Mouse (Mus musculus): ENCODE data around the gene Atp1a4.
"Not testable (repeated sequence)": the region's sequence is repeated elsewhere in the genome, so short reads cannot be mapped to it uniquely, and the experiment has no call there.

The Atp1a4 gene

DNA sequence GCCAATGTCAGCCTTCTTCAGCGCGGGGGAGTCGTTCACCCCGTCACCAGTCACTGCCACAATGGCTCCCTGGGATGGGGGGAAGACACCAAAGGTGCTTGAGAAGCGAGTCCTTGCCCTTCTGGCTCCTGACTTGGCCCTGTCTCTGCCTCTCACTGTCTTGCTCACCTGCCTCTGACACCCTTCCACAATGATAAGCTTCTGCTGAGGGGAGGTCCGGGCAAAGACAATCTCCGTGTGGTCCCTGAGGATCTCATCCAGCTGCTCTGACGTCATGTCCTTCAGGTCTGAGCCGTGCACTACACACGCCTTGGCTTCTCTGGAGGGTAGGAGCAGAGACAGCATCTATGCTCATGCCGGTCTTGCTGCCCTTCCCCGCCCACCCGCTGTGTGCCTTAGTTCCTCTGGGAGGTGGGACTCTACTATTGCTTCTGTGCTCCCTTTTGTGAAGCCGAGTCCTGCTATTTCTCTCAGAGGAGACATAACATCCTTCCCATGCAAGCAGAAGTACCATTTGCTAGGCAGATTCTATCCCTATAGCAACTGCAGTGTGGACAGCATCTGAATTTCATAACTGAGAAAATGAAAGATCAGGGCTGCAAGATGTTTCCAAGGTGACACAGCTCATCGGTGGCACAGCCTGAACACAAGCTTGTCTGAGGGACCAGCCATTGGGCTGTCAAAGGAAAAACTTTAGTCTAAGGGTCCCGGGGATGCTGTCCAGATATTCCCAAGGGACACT, 21.7 kb upstream of the Atp1a4 start:
- DNase-seq: no peak

DNA sequence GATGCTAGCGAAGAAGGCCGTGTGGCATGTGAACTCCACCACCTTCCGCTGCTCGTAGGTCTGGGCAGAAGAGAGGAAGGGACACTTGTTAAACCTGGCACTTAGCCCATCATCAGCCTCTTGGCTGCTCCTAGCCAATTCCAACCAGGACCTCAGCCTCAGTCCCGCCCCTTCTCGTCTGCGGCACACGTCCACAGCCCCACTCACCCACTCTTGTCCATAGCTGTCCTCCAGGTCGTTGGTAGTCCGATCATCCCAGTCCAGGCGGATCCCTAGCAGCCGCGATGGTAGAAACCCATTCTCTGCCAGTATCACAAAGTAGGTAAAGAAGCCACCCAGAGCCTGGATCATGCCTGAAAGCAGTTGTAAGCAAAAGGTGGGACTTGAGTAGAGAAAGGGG, 20.1 kb upstream of the Atp1a4 start:
- no peak for DNase-seq

- no peak for DNase-seq
Measured at GRCm38 (mm10) chr1:172277172-172277571, 19.0 kb upstream of the Atp1a4 start.

DNA sequence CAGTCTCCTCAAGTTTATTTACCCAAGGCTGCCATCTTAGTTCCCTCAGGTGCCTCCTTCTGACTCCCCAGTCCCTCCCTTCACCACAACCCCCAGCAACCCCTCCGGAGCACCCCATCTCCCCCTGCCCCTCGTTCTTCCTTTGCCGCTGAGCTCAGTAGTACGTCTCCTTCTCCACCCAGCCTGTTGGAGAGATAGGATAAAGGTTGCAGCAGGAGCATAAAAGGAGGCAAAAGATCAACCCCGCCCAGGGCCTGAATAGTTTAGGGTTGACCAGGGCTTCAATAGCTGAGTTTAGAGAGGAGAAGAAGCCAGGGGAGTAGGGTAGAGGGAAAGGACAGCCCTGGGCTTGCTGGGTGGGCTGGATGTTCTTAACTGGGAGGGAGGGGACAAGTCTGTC, 16.3 kb upstream of the Atp1a4 start:
- no peak for DNase-seq

DNA sequence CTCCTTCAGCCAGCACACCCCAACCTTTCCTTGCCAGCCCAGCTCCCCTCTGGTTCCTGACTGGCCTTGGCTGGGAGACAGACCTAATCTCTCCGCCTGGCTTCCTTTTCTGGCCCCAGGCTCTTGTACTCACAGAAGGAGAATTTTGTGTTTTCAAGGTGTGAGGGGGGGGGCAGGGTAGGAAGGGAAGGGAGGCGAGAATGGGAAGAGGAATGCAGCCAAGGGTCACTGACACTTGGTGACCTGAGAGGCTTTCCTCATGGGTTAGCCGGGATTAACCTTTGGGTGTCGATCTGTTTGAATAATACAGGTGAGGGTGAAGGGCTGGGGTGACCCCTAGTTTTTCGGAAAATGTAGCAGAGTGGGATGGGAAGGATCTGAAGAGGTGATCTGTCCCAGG, 15.9 kb upstream of the Atp1a4 start:
- DNase-seq: no peak

DNA sequence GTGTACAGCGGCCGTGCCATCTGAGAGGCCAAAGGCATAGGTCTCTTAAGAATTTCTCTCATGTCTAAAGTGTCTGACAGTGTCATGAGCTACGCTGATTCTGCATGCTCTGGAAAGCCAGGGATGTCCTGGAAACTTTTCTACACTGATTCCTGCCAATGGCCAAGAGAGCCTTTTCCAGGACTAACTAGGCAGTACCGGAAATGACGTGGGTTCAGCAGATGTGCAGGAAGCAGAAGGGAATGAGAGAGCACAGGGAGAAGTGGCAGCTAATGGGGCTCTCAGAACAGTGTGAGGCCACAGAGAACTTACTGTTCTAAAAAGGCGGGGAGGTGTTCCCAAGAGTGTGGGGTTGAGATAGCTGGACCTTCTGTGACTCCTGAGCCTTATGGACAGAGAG, 15.2 kb upstream of the Atp1a4 start:
- DNase-seq: no peak

GRCm38 (mm10) chr1:172271765-172272164, 13.6 kb upstream of the Atp1a4 start:
- DNase-seq: no peak

GRCm38 (mm10) chr1:172271208-172271607, 13.0 kb upstream of the Atp1a4 start:
- no peak for DNase-seq

GRCm38 (mm10) chr1:172261477-172262078, 3.4 kb upstream of the Atp1a4 start, which contains the start of gene Igsf8:
Igsf8 (plus strand) TSS chr1:172261641.
- DNase-seq: no peak

- no peak for DNase-seq
Measured at GRCm38 (mm10) chr1:172247679-172248078, 10.5 kb downstream of the Atp1a4 start.

DNA sequence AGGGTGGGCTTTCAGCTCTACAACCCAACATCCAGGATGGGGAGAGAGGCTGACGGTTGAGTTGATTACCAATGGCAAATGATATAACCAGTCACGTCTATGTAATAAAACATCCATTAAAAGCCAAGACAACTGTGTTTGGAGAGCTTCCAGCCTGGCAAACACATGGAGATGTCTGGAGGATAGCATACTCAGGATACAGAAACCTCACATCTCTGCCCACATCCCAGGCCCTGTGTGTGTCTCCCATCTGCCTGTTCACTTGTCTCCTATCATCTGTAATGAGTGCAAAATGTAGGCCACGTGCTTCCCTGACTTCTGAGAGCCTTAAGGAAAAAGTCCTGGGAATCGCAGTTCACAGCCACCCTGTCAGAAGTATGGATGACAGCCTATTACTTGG, 11.0 kb downstream of the Atp1a4 start:
- no peak for DNase-seq

DNA sequence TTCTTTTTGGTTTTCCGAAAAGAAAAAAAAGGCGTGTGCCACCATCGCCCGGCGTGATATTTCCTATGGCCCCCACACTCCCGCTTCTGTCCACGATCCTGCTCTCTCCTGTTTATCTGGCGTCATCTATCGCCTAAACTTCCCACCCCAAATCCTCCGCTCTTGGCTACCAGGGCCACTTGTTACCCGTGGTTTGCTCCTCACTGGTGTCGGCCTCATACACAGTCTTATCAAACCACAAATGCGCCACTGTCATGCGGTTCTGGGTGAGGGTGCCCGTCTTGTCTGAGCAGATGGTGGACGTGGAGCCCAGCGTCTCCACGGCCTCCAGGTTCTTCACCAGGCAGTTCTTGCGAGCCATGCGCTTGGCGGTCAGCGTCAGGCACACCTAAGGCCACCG, 13.6 kb downstream of the Atp1a4 start:
- DNase-seq: not testable (repeated sequence)

DNA sequence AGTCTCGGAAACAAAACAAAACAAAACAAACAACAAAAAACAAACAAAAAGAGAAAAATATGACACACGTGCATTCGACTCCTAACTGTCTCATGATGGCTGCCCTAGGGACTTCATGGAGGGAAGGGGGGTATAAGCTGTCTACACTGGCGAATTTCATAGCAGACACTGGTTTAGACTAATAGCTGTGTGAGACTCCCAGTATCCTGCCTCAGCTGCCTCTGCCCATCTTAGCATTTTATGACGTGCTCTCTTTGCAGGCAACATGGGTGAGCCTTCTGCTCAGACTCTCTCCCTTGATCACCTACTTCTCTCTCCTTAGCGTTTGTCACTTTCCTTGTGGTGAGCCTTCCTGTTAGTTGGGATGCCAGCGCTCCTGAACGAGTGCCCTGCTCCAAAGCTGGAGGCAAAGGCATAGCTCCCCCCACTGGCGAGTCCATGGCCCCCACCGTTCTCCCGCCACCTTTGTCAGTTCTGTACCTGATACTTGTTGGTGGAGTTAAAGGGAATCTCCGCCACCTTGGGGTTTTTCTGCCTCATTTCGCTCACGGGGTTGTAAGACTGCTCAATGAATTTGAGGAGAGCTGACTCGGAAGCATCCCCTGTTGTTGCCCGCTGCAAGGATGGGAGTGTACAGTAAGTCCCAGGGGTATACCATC, 14.5 kb downstream of the Atp1a4 start:
- DNase-seq: peak; percentile 31

DNA sequence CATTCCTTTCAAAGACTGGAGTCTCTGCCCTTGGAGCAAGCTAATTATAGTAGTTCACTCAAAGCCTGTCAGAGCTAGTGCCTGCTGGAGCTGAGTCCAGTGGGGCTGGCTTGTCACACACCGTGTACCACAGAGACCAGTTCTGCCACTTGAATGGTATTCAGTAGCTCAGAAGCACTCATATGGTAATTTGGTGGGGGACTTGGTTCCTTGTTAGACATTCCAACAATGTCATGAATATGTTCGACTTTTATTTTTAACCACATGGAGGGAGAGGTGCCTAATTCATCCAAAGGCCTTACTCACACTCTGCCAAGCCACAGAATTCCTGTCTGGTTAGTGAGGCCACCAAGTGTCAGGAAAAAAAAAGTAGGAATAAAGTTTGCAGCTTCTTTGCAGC, 15.8 kb downstream of the Atp1a4 start:
- DNase-seq: no peak

GRCm38 (mm10) chr1:172240945-172241708, 17.1 kb downstream of the Atp1a4 start:
- no peak for DNase-seq

- DNase-seq: no peak
Measured at GRCm38 (mm10) chr1:172229215-172229614, 29.0 kb downstream of the Atp1a4 start.

DNA sequence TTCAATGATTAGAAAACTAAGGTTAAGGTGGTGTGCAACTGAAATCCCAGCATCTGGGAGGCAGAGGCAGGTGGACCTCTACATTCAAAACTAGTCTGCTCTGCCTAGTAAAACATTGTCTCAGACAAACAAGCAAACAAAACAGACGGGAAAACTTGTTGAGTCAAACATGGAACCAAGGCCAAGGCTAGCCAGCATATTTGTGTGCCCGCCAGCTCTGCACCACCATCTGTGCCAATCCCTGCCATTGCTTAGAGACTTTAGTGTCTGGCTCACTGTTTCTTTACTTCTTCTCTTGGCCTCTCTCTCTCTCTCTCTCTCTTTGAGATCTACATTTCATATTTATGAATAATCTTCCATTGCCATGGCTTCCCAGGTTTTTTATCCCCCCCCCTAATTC, 30.0 kb downstream of the Atp1a4 start:
- peak; percentile 50 for DNase-seq

DNA sequence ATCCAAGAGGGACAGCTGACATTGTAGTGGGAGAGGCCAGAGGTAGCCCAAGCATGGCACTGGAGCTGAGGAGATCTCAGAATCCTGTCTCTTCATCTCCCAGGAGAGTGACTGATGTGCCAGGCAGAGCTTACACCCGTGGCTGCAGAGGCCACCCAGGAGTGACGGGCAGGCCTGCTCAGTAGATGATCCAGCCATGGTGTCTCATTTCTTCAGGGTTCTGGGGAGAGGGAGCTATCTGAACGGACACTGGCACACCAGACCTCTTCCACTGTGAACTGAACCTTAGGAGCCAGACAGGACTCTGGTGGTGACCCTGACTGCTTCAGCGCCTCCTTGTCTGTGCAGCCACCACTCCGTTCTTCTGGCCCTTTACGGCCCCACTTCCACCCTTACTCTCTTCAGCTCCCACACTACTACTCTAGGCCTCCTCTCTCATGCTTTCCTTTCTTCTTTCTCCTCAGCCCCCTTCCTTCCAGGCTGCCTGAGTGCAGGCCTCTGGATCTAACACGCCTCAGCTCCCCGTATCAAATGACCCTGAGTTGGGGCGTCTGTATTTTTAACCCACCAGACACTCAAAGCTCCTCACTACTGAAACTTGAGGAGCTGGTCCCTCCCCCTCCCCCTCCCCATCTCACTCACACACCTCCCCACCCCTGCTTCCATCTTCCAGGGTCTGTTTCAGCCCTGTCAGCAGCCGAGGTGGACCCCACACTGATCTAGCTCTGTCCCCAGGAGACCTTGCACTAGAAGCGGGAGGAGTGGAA, 36.7 kb downstream of the Atp1a4 start:
- DNase-seq: no peak

- peak; percentile 30 for DNase-seq
Measured at GRCm38 (mm10) chr1:172220414-172220813, 37.8 kb downstream of the Atp1a4 start.

- DNase-seq: no peak
Measured at GRCm38 (mm10) chr1:172219451-172220406, 38.5 kb downstream of the Atp1a4 start, which contains the start of gene Casq1. Casq1 (minus strand) TSS chr1:172219868.
